Mouse (Mus musculus) splenic B cell, adult 2 months (primary cell): ENCODE measurements around the gene Rftn2.

Experiments
- DNase-seq: peaks from one replicate; pipeline ENCODE4 v3.0.0-alpha.2; 2011; ENCODE audit warnings: low read depth, low spot score
- H3K27me3 ChIP-seq: 2 replicates; pipeline ENCODE4 v1.6.1; 2012; ENCODE audit warnings: mild to moderate bottlenecking, low read length, moderate library complexity, mixed read lengths; ENCODE audit not compliant: control insufficient read depth, poor library complexity, insufficient read depth, severe bottlenecking
- H3K36me3 ChIP-seq: 2 replicates; pipeline ENCODE4 v1.6.1; 2012; ENCODE audit warnings: mild to moderate bottlenecking, low read length, moderate library complexity, mixed read lengths; ENCODE audit not compliant: control insufficient read depth, poor library complexity, insufficient read depth, severe bottlenecking

Rftn2 gene

GRCm38 (mm10) chr1:55168591-55168990 is 58.0 kb downstream of the Rftn2 start:
- Histone ChIP-seq H3K27me3 (no peaks in the 10 kb centered on the region), H3K36me3 (0 out of 2 replicates have a peak, but pooled peaks cover 2% of the 10 kb centered on the region)
- no peak for DNase-seq

GRCm38 (mm10) chr1:55167560-55167959 is 59.0 kb downstream of the Rftn2 start:
- 0 out of 2 replicates have a peak, but pooled peaks cover 2% of the 10 kb centered on the region for H3K36me3 ChIP-seq
- no peak for DNase-seq
- H3K27me3 ChIP-seq: no peaks in the 10 kb centered on the region

GRCm38 (mm10) chr1:55164005-55164404 is 62.6 kb downstream of the Rftn2 start:
- DNase-seq: no peak
- 0 out of 2 replicates have a peak, but pooled peaks cover 2% of the 10 kb centered on the region for H3K36me3 ChIP-seq
- no peaks in the 10 kb centered on the region for H3K27me3 ChIP-seq

- Histone ChIP-seq H3K36me3 (no peaks in the 10 kb centered on the region), H3K27me3 (no peaks in the 10 kb centered on the region)
- DNase-seq: no peak
Observed at GRCm38 (mm10) chr1:55162781-55163180, 63.8 kb downstream of the Rftn2 start.

- Histone ChIP-seq H3K36me3 (no peaks in the 10 kb centered on the region), H3K27me3 (no peaks in the 10 kb centered on the region)
- peak; percentile 47 for DNase-seq
Observed at GRCm38 (mm10) chr1:55161895-55162294, 64.7 kb downstream of the Rftn2 start.

- Histone ChIP-seq H3K27me3 (no peaks in the 10 kb centered on the region), H3K36me3 (peaks cover 6% of the 10 kb centered on the region; the same call in 1 of the 2 replicates)
- DNase-seq: no peak
Observed at GRCm38 (mm10) chr1:55160831-55161638, 65.5 kb downstream of the Rftn2 start.

GRCm38 (mm10) chr1:55160218-55160617 is 66.4 kb downstream of the Rftn2 start:
- no peaks in the 10 kb centered on the region for H3K27me3 ChIP-seq
- H3K36me3 ChIP-seq: peaks cover 12% of the 10 kb centered on the region; the same call in 1 of the 2 replicates
- DNase-seq: no peak

GRCm38 (mm10) chr1:55158821-55159220 is 67.8 kb downstream of the Rftn2 start:
- no peak for DNase-seq
- peaks cover 14% of the 10 kb centered on the region; the same call in 1 of the 2 replicates for H3K36me3 ChIP-seq
- no peaks in the 10 kb centered on the region for H3K27me3 ChIP-seq

- H3K27me3 ChIP-seq: no peaks in the 10 kb centered on the region
- no peak for DNase-seq
- peaks cover 14% of the 10 kb centered on the region; the same call in 1 of the 2 replicates for H3K36me3 ChIP-seq
Observed at GRCm38 (mm10) chr1:55158211-55158610, 68.4 kb downstream of the Rftn2 start.

- no peak for DNase-seq
Observed at GRCm38 (mm10) chr1:55157329-55157728, 69.3 kb downstream of the Rftn2 start.

GRCm38 (mm10) chr1:55145556-55145955 is 81.0 kb downstream of the Rftn2 start:
- H3K36me3 ChIP-seq: peaks cover 17% of the 10 kb centered on the region
- no peaks in the 10 kb centered on the region for H3K27me3 ChIP-seq
- DNase-seq: no peak

More at GRCm38 (mm10) chr1:55157329-55157728, 69.3 kb downstream of the Rftn2 start:
- H3K27me3 ChIP-seq: no peaks in the 10 kb centered on the region
- H3K36me3 ChIP-seq: peaks cover 14% of the 10 kb centered on the region; the same call in 1 of the 2 replicates

- Histone ChIP-seq H3K36me3 (peaks cover 14% of the 10 kb centered on the region), H3K27me3 (no peaks in the 10 kb centered on the region)
- no peak for DNase-seq
Observed at GRCm38 (mm10) chr1:55144338-55144737, 82.2 kb downstream of the Rftn2 start.

GRCm38 (mm10) chr1:55135846-55136245 is 90.7 kb downstream of the Rftn2 start:
- DNase-seq: peak; percentile 20
- Histone ChIP-seq H3K27me3 (no peaks in the 10 kb centered on the region), H3K36me3 (0 out of 2 replicates have a peak, but pooled peaks cover 2% of the 10 kb centered on the region)

GRCm38 (mm10) chr1:55134301-55134700 is 92.3 kb downstream of the Rftn2 start:
- H3K27me3 ChIP-seq: no peaks in the 10 kb centered on the region
- H3K36me3 ChIP-seq: 0 out of 2 replicates have a peak, but pooled peaks cover 2% of the 10 kb centered on the region
- no peak for DNase-seq

GRCm38 (mm10) chr1:55133173-55133572 is 93.4 kb downstream of the Rftn2 start:
- no peaks in the 10 kb centered on the region for H3K27me3 ChIP-seq
- 0 out of 2 replicates have a peak, but pooled peaks cover 2% of the 10 kb centered on the region for H3K36me3 ChIP-seq
- DNase-seq: no peak
